Mouse (Mus musculus) thymus, adult 2 months (tissue): Measurements from ENCODE around the gene Ass1. TPM values are rescaled to one million over a fixed set of nuclear protein-coding genes. Genes with fewer than 3 reads are reported as not detected.
A peak's percentile ranks its signal among the peaks of the same experiment; 100 is the strongest.
"Not testable (repeated sequence)": the region's sequence is repeated elsewhere in the genome, so short reads cannot be mapped to it uniquely, and the experiment has no call there.

Experiments used
- DNase-seq: peaks from one replicate; pipeline ENCODE4 v3.0.0; 2021
- H3K27ac ChIP-seq: fragments of 200-500 bp; 2 replicates; pipeline ENCODE4 v1.5.1; 2012; ENCODE audit warnings: low read length, control low read depth; ENCODE audit not compliant: control insufficient read depth, insufficient read depth
- H3K27me3 ChIP-seq: fragments of 200-500 bp; 2 replicates; pipeline ENCODE4 v1.6.1; 2012; ENCODE audit warnings: mild to moderate bottlenecking, low read length, moderate library complexity, mixed read lengths; ENCODE audit not compliant: control insufficient read depth, insufficient read depth
- H3K36me3 ChIP-seq: fragments of 200-500 bp; 2 replicates; pipeline ENCODE4 v1.6.1; 2012; ENCODE audit warnings: mild to moderate bottlenecking, low read length, moderate library complexity; ENCODE audit not compliant: control insufficient read depth, insufficient read depth
- H3K4me1 ChIP-seq: fragments of 200-500 bp; replicated peaks from 2 replicates; pipeline ENCODE4 v1.6.1; 2012; ENCODE audit warnings: low read length; ENCODE audit not compliant: control insufficient read depth, insufficient read depth
- H3K4me3 ChIP-seq: fragments of 200-500 bp; 2 replicates; pipeline ENCODE4 v1.5.1; 2012; ENCODE audit warnings: mild to moderate bottlenecking, low read length, control low read depth, moderate library complexity; ENCODE audit not compliant: control insufficient read depth, insufficient read depth
- CTCF ChIP-seq: fragments of 200-500 bp; IDR thresholded peaks from 2 replicates; pipeline ENCODE4 v1.5.1; 2012; ENCODE audit warnings: mild to moderate bottlenecking, control low read depth, low read length, moderate library complexity, borderline replicate concordance; ENCODE audit not compliant: control insufficient read depth, poor library complexity, insufficient read depth; ENCODE audit errors: extremely low read depth
- POLR2A ChIP-seq: fragments of 200-500 bp; IDR thresholded peaks from 2 replicates; pipeline ENCODE4 v1.6.1; 2012; ENCODE audit warnings: mild to moderate bottlenecking, low read length, control low read depth, moderate library complexity; ENCODE audit not compliant: control insufficient read depth, poor library complexity, insufficient read depth; ENCODE audit errors: extremely low read depth
- WGBS: fragments of 180-500 bp; shearing (Covaris S2); methylation state at CpG from one replicate; pipeline ENCODE4 v1.1.7; 2018; 5-methylcytosine and 5-hydroxymethylcytosine counted together
- polyA plus RNA-seq: library from polyadenylated mRNA; depleted of rRNA; stranded (reverse); fragments of >200 nt; gene quantifications from 2 replicates; pipeline ENCODE4 v1.2.3, GENCODE M21; 2012; rRNA removed

Ass1 gene
- polyA plus RNA-seq, 1 experiment = 36.3 TPM

- Histone ChIP-seq H3K4me3 (no peak overlapping the region), H3K27ac (no peak overlapping the region), H3K36me3 (no peaks in the 10 kb centered on the region), H3K27me3 (no peaks in the 10 kb centered on the region), H3K4me1 (peaks cover 3% of the 10 kb centered on the region; the same call in 1 of the 2 replicates)
- no peak for DNase-seq
- TF ChIP-seq CTCF (no peak), POLR2A (no peak)
- 96% methylated on average over 5 of the region's 5 CpGs for WGBS
These were observed 71.6 kb downstream of the Ass1 start for GRCm38 (mm10) chr2:31541581-31541980.

GRCm38 (mm10) chr2:31547726-31548125, 77.7 kb downstream of the Ass1 start:
- no peak for DNase-seq
- TF ChIP-seq POLR2A (no peak), CTCF (no peak)
- H3K27ac ChIP-seq = no peak overlapping the region
- no peak overlapping the region for H3K4me3 ChIP-seq
- no peaks in the 10 kb centered on the region for H3K36me3 ChIP-seq
- no peaks in the 10 kb centered on the region for H3K27me3 ChIP-seq
- H3K4me1 ChIP-seq = no peaks in the 10 kb centered on the region
- WGBS = 74% methylated on average over 11 of the region's 11 CpGs

- no peaks in the 10 kb centered on the region for H3K27me3 ChIP-seq
- H3K36me3 ChIP-seq = no peaks in the 10 kb centered on the region
- H3K4me3 ChIP-seq = no peak overlapping the region
- DNase-seq = no peak
- TF ChIP-seq CTCF (no peak), POLR2A (no peak)
- H3K27ac ChIP-seq = no peak overlapping the region
- no peaks in the 10 kb centered on the region for H3K4me1 ChIP-seq
- WGBS = 91% methylated on average over 3 of the region's 3 CpGs
These were observed 80.5 kb downstream of the Ass1 start for GRCm38 (mm10) chr2:31550503-31550902.

- 96% methylated on average over 3 of the region's 3 CpGs for WGBS
- not testable (repeated sequence) for H3K27me3 ChIP-seq, H3K4me1 ChIP-seq, H3K4me3 ChIP-seq, H3K36me3 ChIP-seq, DNase-seq, H3K27ac ChIP-seq
These were observed 81.3 kb downstream of the Ass1 start for GRCm38 (mm10) chr2:31551351-31551750.

- Histone ChIP-seq H3K27ac (no peak overlapping the region), H3K4me1 (no peaks in the 10 kb centered on the region), H3K27me3 (no peaks in the 10 kb centered on the region), H3K36me3 (no peaks in the 10 kb centered on the region), H3K4me3 (no peak overlapping the region)
- WGBS = 91% methylated on average over 10 of the region's 10 CpGs
- TF ChIP-seq POLR2A (no peak), CTCF (no peak)
- no peak for DNase-seq
These were observed 82.0 kb downstream of the Ass1 start for GRCm38 (mm10) chr2:31551971-31552370.

GRCm38 (mm10) chr2:31554619-31555018, 84.6 kb downstream of the Ass1 start:
- H3K4me1 ChIP-seq = no peaks in the 10 kb centered on the region
- 82% methylated on average over 5 of the region's 5 CpGs for WGBS

More at GRCm38 (mm10) chr2:31554619-31555018, 84.6 kb downstream of the Ass1 start:
- no peak overlapping the region for H3K4me3 ChIP-seq
- no peak overlapping the region for H3K27ac ChIP-seq
- no peak for DNase-seq
- H3K27me3 ChIP-seq = no peaks in the 10 kb centered on the region
- no peaks in the 10 kb centered on the region for H3K36me3 ChIP-seq
- TF ChIP-seq CTCF = 0 out of 2 replicates have a peak, but pooled peaks have one; percentile 19
- TF ChIP-seq POLR2A = no peak

Other genes starting within 250 kb of the Ass1 start
- 2.4 and 2.5 TPM in 2 replicates for gene Ncs1, start 224.4 kb upstream of the Ass1 start, polyA plus RNA-seq
- 4.8 and 5.6 TPM in 2 replicates for gene Hmcn2, start 155.8 kb upstream of the Ass1 start, polyA plus RNA-seq
- 56.3 and 69.5 TPM in 2 replicates for gene Fubp3, start 102.4 kb downstream of the Ass1 start, polyA plus RNA-seq
- gene Prdm12, start 169.8 kb downstream of the Ass1 start, polyA plus RNA-seq = 0.04 and 0.06 TPM in 2 replicates
- gene Exosc2, start 200.5 kb downstream of the Ass1 start, polyA plus RNA-seq = 24.2 and 27.9 TPM in 2 replicates
- gene Abl1, start 218.2 kb downstream of the Ass1 start, polyA plus RNA-seq = 93.4 and 105 TPM in 2 replicates